Mouse (Mus musculus) kidney, adult 11 months (tissue): ENCODE results near the gene Rgs19.

Experiments used
- DNase-seq: peaks from one replicate; pipeline ENCODE4 v3.0.0; 2022

The Rgs19 gene

DNA sequence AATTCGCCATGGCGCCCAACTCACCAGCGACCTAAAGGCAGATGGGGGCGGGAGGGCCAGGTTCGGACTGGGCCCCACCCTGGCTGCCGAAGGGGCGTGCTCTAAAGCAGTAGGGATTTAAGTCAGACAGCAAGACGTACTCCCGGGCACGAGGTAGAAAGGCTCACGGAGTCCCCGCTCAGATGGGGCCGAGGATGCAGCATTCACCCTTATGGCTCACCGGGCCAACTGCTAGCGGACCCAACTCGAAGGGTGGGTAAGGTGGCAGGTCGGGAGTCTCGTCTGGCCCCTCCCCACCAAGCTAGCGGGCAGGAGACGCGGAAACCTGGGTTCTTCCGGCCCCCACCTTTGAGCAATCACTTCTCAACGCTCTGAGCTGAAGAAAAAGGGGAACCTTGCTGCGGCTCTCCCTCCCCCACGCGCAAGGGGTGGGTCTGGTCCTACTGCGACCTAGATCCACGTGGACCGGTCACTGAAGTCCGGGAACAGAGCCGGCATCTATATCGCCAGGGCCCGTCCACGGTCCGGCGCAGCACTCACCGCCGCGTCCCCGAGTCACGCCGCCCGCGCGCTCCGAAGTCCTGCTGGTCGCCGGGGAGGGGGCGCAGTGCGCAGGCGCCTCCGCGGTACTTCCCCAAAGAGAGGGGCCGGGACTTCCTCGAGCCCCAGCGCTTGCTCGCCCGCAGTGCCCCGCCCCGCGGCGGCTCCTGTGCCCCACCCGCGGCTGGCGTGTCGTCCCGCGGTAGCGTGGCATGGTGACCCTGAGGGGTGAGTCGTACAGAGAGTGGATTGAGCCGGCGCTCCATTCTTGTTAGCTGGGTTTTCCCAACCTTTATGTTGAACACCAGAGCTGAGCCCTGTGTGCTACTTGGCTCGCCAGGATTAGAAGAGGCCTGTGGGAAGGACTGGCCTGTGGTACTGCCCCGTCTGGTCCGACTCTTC lies at the start of gene Rgs19:
Gene Rgs19 (minus strand): TSS at position 639 of the 942 bp plus-strand sequence.
- DNase-seq = peak; percentile 72

GRCm38 (mm10) chr2:181730051-181730450 lies 36.3 kb upstream of the Rgs19 start:
- no peak for DNase-seq

DNA sequence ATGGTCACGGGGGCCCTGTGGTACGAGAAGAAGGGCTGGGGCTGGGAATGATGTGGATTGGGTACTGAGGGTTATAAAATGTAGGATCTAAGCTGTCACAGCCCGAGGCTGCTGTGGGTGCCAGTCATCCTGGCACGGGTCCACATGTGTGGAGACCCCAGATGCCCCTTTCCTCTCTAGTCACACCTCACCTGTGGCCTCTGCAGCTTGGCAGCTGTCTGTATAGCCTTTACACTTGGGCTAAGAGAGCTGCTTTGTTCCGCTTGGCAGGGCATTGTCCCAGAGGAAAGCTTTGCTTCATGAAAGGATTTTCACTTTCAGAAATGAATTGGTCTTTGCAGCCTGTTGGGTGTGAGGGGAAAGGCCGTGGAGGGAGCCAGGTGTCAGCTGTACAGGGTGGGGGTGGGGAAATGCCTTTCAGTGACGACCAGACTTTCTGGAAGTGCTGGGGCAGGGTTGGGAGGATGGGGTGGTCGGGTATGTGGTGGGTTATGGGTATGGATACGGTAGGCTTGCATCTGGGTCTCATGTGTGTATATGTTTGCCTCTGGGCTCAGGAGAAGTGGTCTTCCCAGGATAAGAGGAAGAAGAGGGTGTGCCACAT lies 34.0 kb upstream of the Rgs19 start:
- DNase-seq = no peak

DNA sequence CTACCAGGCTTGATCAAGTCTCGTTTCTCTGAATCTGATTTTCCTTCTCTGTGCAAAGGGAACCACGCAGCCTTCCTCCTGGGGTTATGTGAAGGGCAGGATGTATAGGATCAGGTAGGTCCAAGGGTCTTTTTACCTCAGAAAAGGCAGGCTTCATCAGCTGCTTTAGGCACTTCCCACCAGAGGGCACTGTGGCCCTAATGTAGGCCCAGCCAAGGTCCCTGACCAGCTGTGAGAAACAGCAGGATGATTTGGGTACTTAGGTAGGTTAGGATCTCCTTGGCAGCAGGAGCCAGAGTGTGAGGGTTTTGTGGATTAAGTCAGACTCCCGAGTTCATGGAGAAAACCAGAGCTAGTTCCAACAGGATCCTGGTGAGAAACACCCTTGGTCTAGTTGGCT lies 28.4 kb upstream of the Rgs19 start:
- no peak for DNase-seq

DNA sequence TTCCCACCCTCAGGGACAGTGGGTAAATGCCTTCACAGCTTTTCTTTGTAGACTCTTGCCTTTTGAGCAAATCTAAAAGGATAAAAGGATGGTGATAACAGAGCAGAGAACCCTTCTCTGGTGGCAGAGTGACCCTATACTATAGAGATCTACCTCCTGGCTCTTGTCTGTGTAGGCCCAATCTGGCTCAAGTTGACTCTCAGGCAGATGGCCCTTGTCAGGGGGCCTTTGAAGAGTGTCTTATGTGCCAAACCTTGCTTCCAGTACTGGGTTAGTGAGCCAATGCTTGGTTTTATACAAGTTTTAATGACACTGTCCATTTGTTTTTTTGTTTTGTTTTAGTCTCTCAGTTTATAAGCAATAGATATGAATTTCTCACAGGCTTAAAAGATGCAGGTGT lies 27.4 kb upstream of the Rgs19 start:
- DNase-seq = no peak

GRCm38 (mm10) chr2:181720061-181720460 lies 26.3 kb upstream of the Rgs19 start:
- DNase-seq = no peak

GRCm38 (mm10) chr2:181716991-181717390 lies 23.2 kb upstream of the Rgs19 start:
- no peak for DNase-seq

- DNase-seq = no peak
Measured at GRCm38 (mm10) chr2:181715382-181715781, 21.6 kb upstream of the Rgs19 start.

GRCm38 (mm10) chr2:181714903-181715326 lies 21.1 kb upstream of the Rgs19 start, which contains the start of gene Oprl1:
TSS of gene Oprl1 (plus strand) at chr2:181715016.
- no peak for DNase-seq

GRCm38 (mm10) chr2:181713749-181714148 lies 20.0 kb upstream of the Rgs19 start:
- DNase-seq = no peak

DNA sequence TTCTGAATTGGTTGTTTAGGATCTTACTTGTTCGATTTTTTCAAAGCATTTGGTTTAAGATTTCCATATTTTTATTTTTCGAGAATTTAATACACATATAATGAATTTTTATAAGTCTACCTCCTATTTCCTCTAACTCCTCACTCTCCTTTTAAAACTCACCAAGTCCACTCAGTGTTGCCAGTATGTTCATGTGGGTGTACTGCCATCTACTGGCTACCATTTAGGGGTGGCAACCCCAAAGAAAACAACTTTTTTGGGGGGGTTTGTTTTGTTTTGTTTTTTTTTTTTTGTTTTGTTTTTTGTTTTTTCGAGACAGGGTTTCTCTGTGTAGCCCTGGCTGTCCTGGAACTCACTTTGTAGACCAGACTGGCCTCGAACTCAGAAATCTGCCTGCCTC lies 12.9 kb upstream of the Rgs19 start:
- DNase-seq = no peak

DNA sequence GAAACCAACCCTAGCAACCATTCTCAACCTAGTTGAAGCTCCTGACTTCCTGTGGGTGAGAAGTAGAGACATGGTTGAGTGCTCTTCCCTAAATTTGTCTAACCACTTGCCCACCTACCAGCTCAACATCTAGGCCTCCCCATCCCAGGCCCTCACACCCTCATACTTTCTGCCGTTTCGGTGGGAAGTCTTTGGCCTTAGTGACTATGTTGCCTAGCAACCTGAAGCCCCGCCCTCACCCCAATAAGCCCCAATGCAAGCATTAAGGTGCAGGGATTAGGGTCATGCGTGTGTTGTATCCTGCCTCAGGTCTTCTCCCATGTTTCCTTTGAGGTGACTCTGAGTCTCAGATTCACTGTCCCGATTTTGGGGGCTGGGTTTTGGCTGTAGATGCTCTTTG lies 4.5 kb upstream of the Rgs19 start, which contains the start of gene Lkaaear1:
Gene Lkaaear1 (minus strand): TSS at position 202 of the 400 bp plus-strand sequence.
- no peak for DNase-seq

DNA sequence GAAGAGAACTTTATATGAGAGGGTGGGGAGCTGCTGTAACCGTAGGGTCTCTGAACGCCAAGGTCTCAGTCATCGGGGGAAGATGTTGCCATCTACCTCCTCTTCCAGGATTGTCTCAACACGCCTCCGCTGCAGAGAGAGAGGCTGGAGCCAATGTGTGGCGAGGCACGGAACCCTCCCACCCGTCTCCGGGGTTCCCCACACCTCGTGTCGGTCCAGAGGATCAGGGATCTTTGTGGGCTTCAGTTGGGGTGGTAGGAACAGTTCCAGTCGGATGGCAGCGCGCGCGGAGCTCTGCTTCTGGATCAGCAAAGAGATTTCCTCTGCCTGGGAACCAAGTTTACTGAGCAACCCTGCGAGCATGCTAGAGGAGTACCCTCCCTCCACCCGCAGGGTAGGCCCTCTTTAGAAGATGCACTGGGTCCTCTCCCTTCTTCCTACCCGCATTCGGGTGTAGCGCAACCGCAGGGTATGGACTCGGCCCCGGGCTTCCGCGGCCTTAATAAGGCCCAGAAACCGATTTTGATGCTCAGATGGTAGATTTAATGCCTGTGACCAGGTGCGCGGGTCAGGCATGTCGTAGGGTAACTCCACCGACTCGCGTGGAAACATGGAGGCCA lies 3.1 kb upstream of the Rgs19 start:
- no peak for DNase-seq

DNA sequence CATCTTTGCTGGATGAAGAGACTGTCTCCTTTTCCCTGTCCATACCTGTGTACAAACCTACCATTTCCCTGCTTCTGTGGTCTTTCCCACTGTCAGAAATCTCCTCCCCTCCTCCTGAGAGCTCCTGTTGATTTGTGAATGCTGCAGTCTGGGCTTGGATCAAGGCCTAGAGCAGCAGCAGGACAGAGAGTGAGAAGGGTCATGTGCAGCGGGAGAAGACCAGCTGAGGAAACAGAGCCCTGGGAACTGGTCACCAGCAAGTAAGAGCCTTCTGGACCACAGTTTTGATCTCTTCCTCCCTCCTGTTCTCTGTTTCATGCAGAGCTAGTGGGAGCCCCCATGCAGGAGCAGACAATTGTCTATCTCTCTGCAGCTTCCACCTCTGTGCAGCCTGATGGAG lies 2.0 kb upstream of the Rgs19 start:
- no peak for DNase-seq

DNA sequence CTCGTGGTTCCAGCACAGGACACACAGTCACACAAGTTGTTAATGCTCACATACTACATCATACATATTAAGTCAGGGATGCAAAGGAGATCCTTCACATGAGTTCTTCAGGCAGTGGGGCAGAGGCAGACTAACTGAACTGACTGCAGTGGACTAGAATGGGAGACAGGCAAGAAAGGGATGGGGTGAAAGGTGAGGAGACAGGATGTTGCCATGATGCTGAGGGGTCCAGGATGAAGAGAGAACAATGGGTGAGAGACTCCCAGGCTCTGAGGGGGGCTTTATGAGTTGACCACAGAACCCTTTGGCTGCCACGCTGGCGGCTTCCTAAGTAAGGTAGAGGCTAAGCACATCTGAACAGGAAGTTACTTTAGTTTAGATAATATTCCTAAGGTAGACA lies 804 bp upstream of the Rgs19 start:
- DNase-seq = no peak

- DNase-seq = no peak
Measured at GRCm38 (mm10) chr2:181692304-181692703, 1.5 kb downstream of the Rgs19 start.

DNA sequence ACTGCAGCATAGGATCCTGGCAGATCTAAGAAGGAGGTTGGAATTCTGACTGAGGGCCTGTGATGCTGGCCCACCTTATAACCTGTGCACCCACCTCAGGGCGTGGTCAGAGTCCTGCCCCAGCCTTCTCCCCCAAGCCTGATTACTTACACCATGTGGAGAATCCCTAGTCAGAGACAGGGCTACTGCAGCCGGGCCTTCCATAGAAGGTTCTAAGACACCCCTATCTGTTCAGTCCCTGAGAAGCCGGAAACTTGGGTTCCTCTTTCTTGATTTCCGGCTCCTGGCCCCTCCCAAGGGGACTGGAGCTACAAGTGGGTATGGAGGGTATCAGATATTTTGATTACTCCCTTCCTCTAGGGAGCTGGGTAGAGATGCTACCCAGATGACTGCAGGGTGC lies 2.2 kb downstream of the Rgs19 start:
- DNase-seq = no peak

DNA sequence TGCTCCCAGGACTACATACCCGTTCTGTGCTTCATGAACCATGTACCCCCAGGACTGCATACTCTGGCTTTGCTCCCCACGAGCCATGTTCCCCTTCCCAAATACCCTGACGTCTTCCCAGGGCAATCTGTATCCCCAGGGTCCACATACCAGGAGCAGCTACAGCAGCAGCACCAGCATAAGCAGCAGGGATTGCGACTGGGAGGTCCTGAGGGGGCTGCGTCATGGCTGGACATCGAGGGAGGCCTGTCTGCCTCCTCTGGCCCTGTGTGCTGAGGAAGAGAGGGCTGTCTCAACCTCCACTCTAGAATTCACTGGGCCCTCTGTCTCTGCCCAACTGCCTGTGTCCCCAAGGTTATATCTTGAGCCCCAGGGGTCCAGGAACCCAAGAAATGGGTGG lies 2.7 kb downstream of the Rgs19 start:
- no peak for DNase-seq

- DNase-seq = no peak
Measured at GRCm38 (mm10) chr2:181689466-181690160, 4.2 kb downstream of the Rgs19 start.

- DNase-seq = no peak
Measured at GRCm38 (mm10) chr2:181687586-181687985, 6.2 kb downstream of the Rgs19 start.

GRCm38 (mm10) chr2:181685686-181686085 lies 8.1 kb downstream of the Rgs19 start:
- DNase-seq = no peak

GRCm38 (mm10) chr2:181684713-181685112 lies 9.1 kb downstream of the Rgs19 start:
- no peak for DNase-seq

GRCm38 (mm10) chr2:181683381-181683780 lies 10.4 kb downstream of the Rgs19 start:
- no peak for DNase-seq
